Mouse (Mus musculus): ENCODE data around the gene Sema6b.
A peak's percentile ranks its signal among the peaks of the same experiment; 100 is the strongest.

Sema6b gene

DNA sequence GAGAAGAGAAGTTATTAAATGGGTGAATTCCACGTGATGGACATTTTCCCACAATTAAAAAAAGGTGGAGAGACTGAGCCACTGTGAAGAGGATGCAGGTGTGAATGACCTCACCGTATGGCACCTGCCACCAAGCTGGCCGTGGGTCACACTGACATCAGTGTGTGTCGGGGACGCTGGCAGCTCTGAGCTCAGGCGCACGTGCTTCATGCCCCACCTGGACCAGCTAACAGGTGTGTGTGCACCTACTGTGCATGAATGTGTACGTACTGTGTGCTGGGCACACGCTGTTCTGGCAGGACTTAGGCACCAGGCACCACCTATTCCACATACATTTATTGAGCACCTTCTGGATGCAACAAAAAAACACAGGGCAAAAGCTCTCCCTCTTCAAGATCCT is 4.4 kb upstream of the Sema6b start:
- DNase-seq = no peak

DNA sequence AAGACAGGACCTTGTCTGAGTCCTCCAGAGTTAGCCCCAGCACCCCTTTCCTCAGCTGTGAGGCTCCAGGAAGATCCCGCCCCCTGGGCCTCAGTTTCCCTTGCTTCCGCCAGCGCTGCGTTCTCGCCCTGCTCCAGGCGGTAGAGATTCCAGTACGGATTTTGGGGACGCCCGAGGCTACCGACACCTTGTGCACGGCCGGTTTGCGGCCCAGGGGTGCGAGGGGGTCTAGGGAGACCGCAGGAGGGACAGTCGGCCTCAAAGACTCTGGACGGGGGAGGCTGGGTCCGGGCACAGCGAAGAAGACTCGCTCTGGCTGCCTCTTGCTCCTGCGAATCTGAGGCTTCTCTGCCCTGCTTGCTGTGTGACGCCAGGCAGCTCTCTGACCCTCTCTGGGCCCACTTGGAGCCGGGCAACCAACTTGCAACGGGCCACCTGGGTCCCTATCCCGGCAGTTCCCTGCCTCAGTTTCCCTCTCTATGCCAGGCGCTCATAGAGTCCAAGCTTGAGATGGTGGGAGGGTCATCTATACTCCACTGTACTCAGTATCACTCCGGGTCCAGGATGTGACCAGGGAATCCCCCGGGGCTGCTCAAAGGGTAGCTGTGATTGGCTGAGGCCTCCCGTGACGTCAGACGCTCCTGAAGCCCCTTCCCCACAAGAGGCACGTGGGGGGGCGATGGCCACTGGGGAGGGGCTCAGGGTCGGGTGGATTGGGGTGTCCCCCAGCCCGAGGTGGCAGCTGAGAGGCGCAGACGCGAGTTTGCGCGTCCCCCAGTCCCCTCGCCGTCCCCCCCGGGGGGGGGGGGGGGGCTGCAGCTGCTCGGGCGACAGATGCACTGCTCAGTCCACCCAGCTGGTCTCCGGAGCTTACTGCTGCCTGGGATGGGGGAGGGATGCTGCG is 1.8 kb upstream of the Sema6b start:
- DNase-seq = peak in 1 of 2 experiments; percentile 52

DNA sequence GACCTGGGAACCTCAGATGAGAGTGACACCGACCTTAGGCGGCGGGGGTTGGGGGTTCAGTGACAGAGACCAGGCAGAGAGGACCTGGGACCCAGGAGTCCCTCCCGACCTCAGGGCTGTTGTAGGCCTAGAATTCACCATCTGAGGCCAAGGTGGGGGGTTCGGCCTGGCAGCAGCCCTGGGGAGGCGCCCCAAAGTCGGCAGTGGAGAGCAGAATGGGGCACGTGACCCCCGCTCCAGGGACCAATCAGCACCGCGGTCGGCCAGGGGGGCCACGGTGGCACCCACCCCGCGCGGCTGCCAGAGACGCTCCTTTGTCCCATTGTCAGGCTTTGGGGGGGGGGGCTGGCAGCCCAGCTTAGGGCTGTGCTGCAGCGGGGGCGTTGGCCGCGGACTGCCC is 788 bp downstream of the Sema6b start:
- DNase-seq = no peak

DNA sequence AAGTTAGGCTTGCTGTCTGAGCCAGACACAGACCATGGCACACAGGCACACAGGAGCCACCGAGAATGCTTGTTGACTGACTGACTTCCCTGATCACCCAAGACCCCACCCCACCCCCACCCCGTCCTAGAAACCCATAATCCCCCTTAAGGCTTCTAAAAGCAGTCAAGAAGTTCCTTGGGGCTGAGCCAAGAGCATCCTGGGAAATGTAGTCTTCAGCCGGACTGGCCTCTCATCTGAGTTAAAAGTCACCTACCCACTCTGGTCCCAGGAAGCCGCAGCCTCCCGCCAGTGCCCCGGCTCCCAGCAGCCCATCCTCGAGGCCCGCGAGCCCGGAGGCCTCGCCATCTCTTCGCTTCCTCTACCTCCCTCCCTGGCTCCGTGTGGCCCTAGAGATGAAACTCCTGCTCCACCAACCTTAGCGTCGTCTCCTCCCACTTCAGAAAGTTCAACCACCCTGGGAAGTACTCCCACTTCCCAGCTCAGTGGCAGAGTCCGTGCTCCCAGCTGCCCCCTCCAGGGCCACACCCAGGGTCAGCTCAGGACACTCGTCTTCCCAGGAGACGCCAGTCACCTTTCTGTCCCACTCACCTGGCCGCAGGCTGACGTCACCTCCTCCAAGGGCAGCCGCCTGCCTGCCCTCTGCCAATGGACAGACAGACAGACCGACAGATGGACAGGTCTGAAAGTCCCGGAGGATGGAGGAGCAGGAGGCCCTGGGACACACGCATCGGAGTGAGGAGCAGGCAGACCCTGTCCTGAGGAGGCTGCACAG is 2.1 kb downstream of the Sema6b start:
- peak; percentile 30 to 52 for DNase-seq

DNA sequence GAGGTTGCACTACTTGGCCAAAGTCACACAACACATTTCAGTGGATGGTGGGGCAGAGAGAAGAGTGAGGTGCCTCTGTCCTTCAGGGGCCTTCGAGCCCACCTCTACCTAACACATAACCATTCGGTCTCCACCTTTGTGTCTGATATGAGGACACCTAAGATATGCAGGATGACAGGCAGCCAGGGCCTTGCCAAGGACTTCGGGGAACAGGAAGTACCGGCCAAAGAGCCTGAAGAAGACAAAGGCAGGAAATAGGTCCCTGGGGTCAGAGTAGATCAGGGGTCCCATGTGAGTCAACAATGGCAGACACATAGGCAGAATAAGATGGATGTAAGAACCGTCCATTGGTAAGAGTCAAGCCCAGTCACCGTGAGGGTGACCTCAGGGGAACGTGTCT is 3.6 kb downstream of the Sema6b start:
- DNase-seq = peak in 1 of 2 experiments; percentile 63

DNA sequence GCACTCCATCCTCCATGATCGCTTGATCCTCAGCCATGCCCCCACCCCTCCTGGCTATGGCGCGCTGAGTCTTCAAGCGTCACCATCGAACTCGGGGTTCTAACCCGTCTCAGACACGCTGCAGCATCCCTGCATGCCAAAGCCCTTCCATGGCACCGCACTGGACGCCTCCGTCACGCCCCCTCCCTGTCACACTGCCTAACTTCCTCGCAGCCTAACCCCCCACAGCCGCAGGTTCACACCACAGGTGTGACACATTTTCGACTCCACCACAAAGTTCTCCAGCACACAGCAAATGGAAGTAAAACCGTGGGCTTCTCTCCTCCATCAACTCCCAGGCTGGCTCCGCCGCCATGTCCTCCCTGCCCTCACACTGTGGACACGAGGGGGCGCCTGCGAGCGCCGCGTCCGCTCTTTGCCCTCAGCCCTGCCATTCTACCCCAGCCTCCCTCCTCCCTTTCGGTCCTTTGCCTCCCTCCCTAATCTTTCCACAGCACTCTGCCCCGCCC is 5.6 kb downstream of the Sema6b start:
- peak; percentile 77 to 79 for DNase-seq

DNA sequence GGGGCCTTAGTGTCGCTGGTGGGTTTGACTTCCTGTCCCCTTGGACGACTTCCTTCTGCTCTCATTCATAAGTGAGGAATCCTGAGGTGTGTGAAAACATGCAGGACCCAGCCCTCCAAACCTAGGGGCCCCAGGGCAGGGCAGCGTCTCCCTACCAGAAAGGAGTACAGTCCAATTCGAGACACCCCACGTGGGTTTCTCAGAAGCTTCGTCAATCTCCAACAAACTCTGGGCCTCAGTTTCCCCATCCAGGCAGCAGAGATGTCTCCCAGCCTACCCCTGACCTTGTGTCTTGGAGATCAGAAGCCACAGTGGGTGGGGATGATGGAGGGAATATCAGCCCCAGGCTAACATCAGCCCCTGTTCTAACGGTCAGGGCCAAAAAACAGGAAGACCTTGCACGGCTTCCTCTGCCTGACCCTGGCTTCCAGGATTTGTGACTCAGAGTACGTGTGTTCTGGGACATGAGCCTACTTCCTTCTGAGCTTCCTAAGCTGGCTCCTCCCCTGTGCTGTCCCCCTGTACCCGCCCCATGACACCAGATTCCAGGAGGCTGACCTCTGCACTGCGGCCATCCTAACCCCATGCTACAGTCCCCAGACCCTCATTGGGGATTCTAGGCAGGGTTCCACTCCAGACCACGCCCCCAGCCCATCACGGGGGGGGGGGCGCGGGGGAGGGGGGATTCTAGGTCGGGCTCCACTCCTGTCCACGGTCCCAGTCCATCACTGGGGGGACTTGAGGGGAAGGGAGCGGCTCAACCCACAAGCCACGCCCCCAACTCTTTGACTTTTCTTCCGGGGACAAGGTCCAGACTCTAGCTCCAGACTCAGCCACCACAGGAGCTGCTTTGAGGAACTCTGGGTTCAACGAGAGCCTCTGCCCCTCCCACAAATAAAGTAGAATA is 6.4 kb downstream of the Sema6b start:
- DNase-seq = peak; percentile 84 to 90

DNA sequence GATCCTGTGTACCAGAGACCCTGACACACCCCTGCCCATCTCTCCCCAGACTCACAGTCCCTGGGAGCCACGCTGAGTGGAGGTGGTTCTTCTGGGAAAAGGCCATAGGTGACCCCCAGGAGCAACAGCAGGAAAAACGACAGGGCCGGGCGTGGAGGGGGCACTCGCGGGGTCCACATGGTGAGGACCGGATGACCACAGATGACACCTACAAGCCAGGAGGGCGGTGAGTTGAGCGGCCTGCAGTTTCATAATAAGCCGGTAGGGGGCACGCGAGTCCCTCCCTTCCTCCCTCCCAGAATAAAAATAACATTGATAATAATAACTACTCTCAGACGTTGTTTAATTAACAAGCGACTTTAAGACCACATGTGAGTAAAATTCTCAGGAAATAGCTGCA is 7.5 kb downstream of the Sema6b start:
- DNase-seq = peak; percentile 65 to 78

DNA sequence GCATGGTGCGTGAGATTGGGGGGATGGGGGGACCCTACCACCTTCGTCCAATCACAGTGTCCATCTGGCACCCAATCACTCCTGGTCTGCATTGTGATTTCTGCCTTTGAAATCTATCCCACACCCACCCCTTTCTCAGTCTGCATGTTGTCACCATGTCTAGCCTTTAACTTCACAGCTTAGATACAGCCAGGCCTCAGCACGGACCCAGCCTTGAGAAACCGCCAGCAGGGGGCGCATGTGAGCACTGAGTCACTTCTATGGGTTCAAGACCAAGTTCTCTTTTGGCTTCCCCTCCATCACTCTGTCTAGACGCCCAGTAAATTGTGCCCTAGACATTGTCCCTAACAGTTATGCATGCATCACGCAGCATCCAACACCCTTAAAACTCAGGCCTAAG is 8.3 kb downstream of the Sema6b start:
- peak; percentile 74 to 86 for DNase-seq

DNA sequence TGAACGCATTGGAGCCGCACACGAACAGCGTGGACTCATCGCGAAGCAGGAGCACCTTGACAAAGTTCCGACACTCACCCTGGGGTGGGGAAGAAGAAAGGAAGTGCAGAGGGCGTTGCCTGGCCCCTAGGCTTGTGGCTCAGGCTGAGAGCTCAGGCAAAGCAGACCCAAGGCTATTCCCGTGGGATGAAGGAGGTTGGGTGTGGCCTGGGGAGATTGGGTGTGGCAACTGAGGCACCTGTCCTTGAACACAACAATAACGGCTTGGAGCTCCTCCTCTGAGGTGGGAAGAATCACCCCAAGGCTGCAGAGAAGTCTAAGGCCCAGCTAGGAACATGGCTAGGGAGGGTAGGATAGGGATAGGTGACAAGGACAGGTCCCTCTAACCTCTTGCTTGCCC is 9.0 kb downstream of the Sema6b start:
- DNase-seq = no peak

DNA sequence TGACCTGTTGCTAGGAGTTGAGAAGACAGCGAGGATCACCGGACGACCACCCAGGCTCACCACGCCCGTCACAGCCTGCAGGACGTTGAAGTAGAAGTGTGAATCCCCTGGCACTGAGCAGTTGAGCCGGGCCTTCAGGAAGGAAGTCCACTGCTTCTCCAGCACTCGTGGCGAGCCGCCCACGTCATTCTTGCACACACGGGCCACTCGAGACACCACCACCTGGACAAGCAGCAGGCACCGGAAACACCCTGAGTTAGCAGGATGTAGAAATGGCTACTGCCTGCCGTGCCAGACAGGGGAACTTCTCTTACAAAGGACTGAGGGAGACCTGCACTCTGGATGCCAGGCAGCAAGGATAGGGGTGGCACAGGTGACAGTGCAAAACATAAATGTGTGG is 11.9 kb downstream of the Sema6b start:
- DNase-seq = no peak

DNA sequence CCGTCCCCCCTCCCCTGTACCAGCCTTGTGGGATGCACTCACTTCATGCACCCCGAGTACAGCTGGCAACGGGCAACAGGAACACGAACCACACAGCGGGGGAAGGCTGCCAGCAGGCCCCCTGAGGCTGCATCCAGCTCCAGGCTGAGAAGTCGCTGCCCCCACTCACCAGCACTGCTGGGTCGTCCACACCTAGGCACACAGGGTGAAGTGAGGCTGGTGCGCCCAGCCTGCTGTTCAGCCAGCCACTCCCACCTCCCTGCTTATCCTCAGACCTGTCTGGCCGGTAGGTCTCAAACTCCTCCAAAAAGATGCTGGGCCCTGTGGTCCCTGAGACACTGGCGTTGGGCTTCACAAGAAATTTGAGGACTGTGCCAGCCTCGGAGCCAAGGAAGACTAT is 14.0 kb downstream of the Sema6b start:
- no peak for DNase-seq

DNA sequence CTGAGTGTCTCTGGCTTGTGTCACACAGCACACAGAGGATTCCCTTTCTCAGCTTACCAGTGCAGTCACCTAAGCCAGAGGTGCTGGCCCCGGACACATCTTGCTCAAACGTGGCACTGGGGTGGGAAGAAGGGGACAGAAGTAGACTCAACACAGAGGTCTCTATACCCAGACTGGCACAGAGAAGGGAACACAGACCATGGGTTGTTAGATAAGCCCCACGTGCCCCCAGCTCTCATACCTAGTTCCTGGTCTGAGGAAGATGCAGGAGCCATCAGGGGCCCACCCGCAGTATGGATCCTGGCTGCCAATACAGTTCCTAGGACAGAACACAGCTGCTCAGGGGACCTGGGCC is 14.9 kb downstream of the Sema6b start:
- DNase-seq = no peak

DNA sequence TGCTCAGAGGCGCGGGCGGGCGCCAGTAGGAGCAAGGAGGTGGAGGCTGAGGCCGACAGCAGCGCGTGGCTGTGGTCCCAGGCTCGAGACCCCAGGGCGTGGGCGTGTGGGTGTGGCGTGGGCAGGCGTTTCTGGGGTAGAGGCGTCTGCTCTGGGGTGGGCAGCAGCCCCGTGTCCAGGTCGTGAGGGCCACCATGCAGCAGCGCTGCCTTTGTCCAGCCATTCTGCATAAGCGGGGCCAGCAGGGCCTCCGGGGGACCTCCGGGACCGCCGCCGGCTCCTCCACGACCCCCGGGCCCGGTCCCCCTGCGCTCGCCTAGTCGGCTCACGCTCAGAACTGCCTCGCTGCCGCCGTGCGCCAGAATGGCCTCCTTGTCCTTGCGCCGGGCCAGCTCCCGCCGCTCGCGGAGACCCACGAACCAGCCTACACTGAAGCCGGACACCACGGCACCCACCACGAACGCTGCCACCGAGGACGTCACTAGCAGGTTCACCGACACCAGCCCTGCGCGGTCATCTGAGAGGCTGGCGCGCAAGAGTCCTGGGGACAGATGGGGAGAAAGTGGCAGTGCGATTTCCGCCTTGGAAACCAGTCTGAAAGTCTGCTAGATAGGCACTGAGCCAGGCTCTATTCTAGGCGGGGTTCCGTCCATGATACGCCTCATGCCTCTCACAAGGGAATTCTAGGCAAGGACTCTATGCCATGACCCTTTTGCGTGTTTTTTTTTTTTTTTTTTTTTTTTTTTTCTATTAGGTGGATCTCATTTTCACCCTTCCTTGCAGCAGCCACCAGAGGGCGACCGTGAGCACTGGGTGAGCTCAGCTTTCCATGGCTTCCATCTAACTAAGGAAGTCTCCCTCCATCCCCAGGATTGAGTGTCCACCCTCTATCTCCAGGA is 15.5 kb downstream of the Sema6b start:
- peak; percentile 75 to 76 for DNase-seq

DNA sequence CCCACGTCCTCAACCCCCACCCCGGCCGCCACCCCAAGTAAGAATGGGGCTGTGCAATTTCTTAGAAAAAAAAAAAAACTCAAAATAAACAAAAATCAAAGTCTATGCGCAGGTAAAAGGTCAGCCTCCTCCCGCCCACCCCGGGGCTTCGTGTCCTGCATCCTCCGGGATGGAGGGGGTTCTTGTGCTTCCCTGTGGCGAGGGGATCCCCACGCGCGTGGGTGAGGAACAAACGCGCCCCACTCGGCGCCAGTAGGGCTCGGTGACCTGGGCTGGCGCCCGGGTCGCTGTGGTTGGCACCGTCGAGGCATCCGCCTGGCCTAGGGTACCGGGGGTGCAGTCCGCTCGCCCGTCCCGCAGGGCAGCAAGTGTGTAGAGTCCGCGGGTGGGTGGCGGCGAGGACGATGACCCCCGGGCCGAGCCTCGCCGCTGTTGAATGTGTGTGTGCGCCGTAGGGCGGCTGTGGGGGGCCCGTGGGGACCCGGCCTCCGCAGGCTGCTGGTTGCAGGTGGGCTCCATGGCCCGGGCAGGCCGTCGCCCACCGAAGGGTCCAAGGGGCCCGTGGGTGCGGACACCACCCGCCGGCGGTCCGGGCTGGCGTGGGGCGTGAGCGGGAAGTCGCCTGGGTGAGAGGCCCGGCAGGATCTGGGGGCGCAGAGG is 16.3 kb downstream of the Sema6b start:
- DNase-seq = no peak

DNA sequence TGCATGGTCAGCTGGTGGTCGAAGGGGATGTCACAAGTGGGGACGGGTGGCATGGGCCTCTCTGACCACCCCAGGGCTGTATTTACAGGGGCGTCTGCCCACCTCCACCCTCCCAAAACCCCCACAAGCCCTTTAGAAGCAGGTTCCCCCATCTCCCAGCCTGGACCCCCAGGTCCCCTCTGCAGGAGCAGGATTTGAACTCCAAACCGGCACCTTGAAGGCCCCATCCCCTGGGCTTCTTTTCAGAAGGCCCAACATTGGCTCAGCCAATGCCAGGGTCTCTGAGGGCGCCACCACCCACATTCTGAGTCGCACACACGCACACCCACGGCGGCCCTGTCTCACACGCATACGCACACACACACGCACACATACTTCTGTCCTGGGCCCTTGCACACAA is 17.0 kb downstream of the Sema6b start:
- no peak for DNase-seq

DNA sequence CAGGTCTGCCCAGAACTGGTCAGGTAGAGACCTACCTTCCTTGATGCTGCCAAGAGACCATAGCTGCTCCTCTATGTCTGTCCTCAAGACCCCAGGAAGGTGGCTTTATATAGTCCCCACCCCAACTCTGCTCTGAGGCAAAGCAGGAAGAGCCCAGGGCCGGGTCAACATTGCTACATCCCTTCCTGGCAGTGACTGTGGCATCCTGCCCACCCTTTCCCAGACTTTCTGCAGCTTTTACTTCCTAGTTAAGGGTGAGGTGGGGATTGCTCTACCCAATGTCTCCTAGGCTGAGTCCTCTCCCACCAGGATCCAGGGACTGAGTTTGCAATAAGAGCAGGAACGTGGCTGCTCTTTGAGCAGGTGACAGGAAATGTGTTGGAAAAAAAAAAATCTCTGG is 18.3 kb downstream of the Sema6b start, which contains the start of gene Lrg1:
Gene Lrg1, minus strand, starts transcription at position 176 of the 400 bp plus-strand sequence.
- DNase-seq = no peak

DNA sequence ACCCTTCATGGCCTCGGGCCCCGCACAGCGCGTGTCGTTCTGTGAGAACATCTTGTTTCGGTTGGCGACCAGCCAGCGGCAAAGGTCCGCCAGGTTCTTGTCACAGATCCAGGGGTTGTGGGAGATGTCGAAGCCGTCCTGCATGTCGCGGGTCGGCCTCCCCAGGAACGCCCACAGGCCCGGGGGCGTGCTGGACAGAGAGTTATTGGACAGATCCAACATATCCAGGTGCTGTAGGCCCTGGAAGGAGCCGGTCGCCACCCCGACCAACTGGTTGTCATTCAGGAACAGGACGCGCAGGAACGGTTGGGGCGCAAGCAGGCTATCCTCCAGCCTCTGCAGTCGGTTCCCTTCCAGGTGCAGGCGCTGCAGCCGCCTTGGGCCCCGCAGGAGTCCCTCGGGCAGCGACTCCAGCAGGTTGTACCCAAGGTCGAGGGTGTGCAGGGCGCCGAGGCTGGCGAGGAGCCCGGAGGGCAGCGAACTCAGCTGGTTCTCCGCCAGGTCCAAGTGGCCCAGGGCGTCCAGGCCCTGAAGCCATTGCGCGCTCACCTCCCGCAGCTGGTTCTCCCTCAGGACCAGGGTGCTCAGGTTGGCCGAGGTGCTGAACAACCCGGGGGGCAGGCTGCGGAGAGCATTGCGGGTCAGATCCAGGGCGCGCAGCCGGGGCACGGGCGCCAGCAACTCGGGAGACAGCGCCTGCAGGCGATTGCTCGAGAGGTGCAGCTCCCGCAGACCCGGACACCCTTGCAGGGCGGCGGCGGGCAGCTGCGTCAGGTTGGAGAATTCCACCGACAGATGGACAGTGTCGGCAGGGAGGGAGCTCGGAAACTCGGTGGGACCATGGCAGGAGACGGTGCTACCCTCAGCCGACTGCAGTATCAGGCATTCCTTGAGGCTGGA is 19.9 kb downstream of the Sema6b start:
- DNase-seq = peak; percentile 83 to 93

DNA sequence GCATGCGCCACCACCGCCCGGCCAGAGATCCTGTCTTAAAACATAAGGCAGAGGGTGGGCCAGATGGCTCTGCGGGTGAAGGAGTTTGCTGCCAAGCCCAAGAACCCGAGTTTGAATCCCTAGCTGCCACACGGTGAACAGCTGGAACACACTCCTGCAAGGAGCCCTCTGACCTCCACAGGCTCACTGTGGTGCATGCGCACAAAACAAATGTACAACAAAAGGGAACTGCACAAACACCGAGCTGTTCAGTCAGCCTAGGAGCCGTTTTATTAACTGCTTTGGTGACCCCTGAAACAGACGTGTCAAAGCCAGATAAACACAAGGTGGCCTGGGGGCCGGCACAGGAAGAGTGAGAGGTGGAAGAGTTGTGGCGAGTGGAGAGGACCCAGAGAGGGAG is 20.7 kb downstream of the Sema6b start:
- DNase-seq = no peak

DNA sequence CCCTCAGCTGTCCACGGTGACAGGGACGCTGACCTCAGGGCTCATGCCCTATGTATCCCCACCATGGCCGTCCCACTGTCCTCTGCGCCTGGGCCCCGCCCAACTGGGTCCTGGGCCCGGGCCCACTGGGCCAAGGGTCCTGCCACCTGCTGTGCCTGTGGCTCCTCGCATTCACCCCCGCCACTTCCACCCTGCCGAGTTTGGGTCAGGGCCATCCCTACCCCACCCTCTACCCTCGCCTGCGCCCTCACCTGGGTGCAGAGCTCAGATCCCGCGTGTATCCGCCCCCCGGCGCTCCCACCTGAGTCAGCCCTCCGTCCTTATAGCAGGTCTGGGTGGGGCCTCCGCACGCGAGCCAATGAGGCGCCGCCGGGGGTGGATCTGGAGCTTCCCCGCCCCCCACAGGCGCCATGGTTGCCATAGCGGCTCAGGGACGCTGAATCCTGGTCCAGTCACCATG is 22.9 kb downstream of the Sema6b start, which contains the start of gene Plin5:
Gene Plin5, minus strand, starts transcription at position 346 of the 460 bp plus-strand sequence.
- peak; percentile 85 to 94 for DNase-seq

Data from kidney, postnatal 25 days (tissue).